Mouse (Mus musculus): ENCODE data around the gene Shank2. TPM values are rescaled to one million over a fixed set of nuclear protein-coding genes. Genes with fewer than 3 reads are reported as not detected.

Shank2 gene
- total and polyA plus RNA-seq, 3 experiments: not detected

DNA sequence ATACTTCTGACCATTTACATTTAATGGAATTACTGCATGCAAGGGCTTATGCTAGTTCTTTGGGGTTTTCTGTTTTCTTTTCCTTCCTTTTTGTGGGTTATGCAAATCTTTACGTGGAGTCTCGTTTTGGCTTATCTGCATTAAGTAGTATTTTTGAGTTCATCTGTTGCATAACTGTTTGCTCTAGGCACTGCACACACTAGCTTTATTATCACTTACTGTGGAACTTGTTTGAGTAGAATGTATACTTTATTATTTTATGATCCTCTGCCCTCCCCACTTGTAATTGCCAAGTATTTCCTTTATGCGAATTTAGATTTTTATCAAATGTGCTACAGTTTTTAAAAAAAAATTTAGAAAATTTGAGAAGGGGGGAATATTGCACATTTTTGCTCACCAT lies 2.7 kb upstream of the Shank2 start:
- no peaks in the 10 kb centered on the region for H3K4me1 ChIP-seq (ENCODE audit: control insufficient read depth in 1 of 2, insufficient read depth in 2 of 2)

DNA sequence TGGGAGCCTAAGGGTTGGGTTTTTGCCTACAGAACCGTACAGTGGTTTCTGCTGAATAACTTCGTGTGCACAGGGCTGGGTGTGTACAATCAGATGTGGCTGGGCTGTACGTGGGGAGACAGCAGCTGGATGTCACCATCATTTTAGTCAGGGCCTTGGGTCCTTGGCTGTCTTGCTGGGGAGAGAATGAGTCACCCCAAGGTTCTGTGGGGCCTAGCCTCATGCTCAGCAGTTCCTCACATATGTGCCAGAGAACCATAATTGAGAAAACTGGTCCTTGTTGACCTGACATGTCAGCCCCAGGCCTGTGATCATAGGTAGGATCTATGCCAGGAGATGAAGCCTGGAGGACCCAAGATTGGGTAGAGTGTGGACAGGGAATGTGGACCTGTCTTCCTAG lies 1.7 kb downstream of the Shank2 start:
- in situ Hi-C loops (cut with MboI; ENCODE audit: low pct_ligation_motif_present, low pct_unique_long_range_greater_than_20kb, low sequenced_read_pairs) (no loop called here), dilution Hi-C loops (cut with MboI; ENCODE audit: extremely low pct_ligation_motif_present, extremely low pct_unique_long_range_greater_than_20kb, low sequenced_read_pairs) (no loop called here)
- Histone ChIP-seq H3K27me3 (replicated peaks) (peaks cover 94% of the 10 kb centered on the region), H3K4me3 (replicated peaks in 1 of 3; ENCODE audit: low read depth in 2 of 3, low read length in 2 of 3, poor library complexity in 1 of 3) (no peak overlapping the region), H3K9me3 (replicated peaks; ENCODE audit: low read length) (no peaks in the 10 kb centered on the region), H3K27ac (ENCODE audit: insufficient read depth, low read depth) (no peak overlapping the region), H3K4me1 (ENCODE audit: control insufficient read depth in 1 of 2, insufficient read depth in 2 of 2) (no peaks in the 10 kb centered on the region), H3K9ac (ENCODE audit: insufficient read depth, low read depth) (no peak overlapping the region), H3K79me2 (replicated peaks; ENCODE audit: control insufficient read depth, extremely low read depth, insufficient read depth, poor library complexity, severe bottlenecking) (no peaks in the 10 kb centered on the region), H3K36me3 (replicated peaks in 1 of 2; ENCODE audit: control insufficient read depth in 1 of 2, insufficient read depth in 1 of 2, low read length in 1 of 2) (no peaks in the 10 kb centered on the region), H3K4me2 (ENCODE audit: insufficient read depth, low read depth, poor library complexity, severe bottlenecking) (no peak overlapping the region)
- no peak for DNase-seq (ENCODE audit: extremely low read depth)
- TF ChIP-seq MEF2A (IDR thresholded peaks at IDR 0.05; ENCODE audit: borderline replicate concordance, low read depth, low read length) (no peak), CHD1 (IDR thresholded peaks at IDR 0.05; ENCODE audit: low read depth, low read length) (no peak), MAFK (IDR thresholded peaks at IDR 0.05; ENCODE audit: insufficient replicate concordance, low read length) (no peak), PAX5 (IDR thresholded peaks at IDR 0.05; ENCODE audit: low read length) (no peak), IRF4 (IDR thresholded peaks at IDR 0.05; ENCODE audit: low read depth, low read length) (no peak), KAT2A (IDR thresholded peaks at IDR 0.05; ENCODE audit: insufficient replicate concordance, low read length) (no peak), MAX (IDR thresholded peaks at IDR 0.05; ENCODE audit: low read length) (no peak), POLR2AphosphoS2 (IDR thresholded peaks at IDR 0.05; ENCODE audit: low read depth, low read length) (no peak), RCOR1 (conservative IDR thresholded peaks at IDR 0.05; ENCODE audit: low read depth, low read length) (no peak), E2F4 (IDR thresholded peaks at IDR 0.05; ENCODE audit: insufficient replicate concordance, low read depth, low read length) (no peak), CHD2 (IDR thresholded peaks at IDR 0.05; ENCODE audit: low read length) (no peak), TBP (conservative IDR thresholded peaks at IDR 0.05; ENCODE audit: low read depth, low read length) (no peak), SMC3 (IDR thresholded peaks at IDR 0.05; ENCODE audit: low read depth, low read length) (no peak), ETS1 (conservative IDR thresholded peaks at IDR 0.05; ENCODE audit: low read depth, low read length) (no peak), EP300 (IDR thresholded peaks at IDR 0.05; ENCODE audit: low read length) (no peak)

More for the DNA sequence above, 2.7 kb upstream of the Shank2 start:
- Histone ChIP-seq H3K4me3 (replicated peaks in 1 of 3; ENCODE audit: low read depth in 2 of 3, low read length in 2 of 3, poor library complexity in 1 of 3) (no peak overlapping the region), H3K9ac (ENCODE audit: insufficient read depth, low read depth) (no peak overlapping the region), H3K9me3 (replicated peaks; ENCODE audit: low read length) (peaks cover 5% of the 10 kb centered on the region), H3K36me3 (replicated peaks in 1 of 2; ENCODE audit: control insufficient read depth in 1 of 2, insufficient read depth in 1 of 2, low read length in 1 of 2) (no peaks in the 10 kb centered on the region), H3K79me2 (replicated peaks; ENCODE audit: control insufficient read depth, extremely low read depth, insufficient read depth, poor library complexity, severe bottlenecking) (no peaks in the 10 kb centered on the region), H3K27me3 (replicated peaks) (peaks cover 80% of the 10 kb centered on the region), H3K4me2 (ENCODE audit: insufficient read depth, low read depth, poor library complexity, severe bottlenecking) (no peak overlapping the region), H3K27ac (ENCODE audit: insufficient read depth, low read depth) (no peak overlapping the region)
- TF ChIP-seq JUND (conservative IDR thresholded peaks at IDR 0.05; ENCODE audit: low read depth, low read length): no peak
- no peak for TF ChIP-seq MXI1 (IDR thresholded peaks at IDR 0.05; ENCODE audit: low read depth, low read length)
- no peak for TF ChIP-seq TCF12 (IDR thresholded peaks at IDR 0.05; ENCODE audit: low read depth, low read length)
- TF ChIP-seq E2F4 (IDR thresholded peaks at IDR 0.05; ENCODE audit: insufficient replicate concordance, low read depth, low read length): no peak
- TF ChIP-seq UBTF (IDR thresholded peaks at IDR 0.05; ENCODE audit: low read depth, low read length): no peak
- no peak for TF ChIP-seq MAFK (IDR thresholded peaks at IDR 0.05; ENCODE audit: insufficient replicate concordance, low read length)
- TF ChIP-seq MAZ (IDR thresholded peaks at IDR 0.05; ENCODE audit: low read depth, low read length): no peak
- no peak for TF ChIP-seq USF1 (IDR thresholded peaks at IDR 0.05; ENCODE audit: low read depth, low read length)
- no peak for TF ChIP-seq ZNF384 (IDR thresholded peaks at IDR 0.05; ENCODE audit: low read depth, low read length)
- no peak for TF ChIP-seq HCFC1 (IDR thresholded peaks at IDR 0.05; ENCODE audit: low read depth, low read length)
- TF ChIP-seq ETS1 (conservative IDR thresholded peaks at IDR 0.05; ENCODE audit: low read depth, low read length): no peak
- TF ChIP-seq ZC3H11A (IDR thresholded peaks at IDR 0.05; ENCODE audit: low read depth, low read length): no peak
- no peak for TF ChIP-seq EP300 (IDR thresholded peaks at IDR 0.05; ENCODE audit: low read length)
- TF ChIP-seq POLR2AphosphoS2 (IDR thresholded peaks at IDR 0.05; ENCODE audit: low read depth, low read length): no peak
- TF ChIP-seq NRF1 (IDR thresholded peaks at IDR 0.05; ENCODE audit: low read depth, low read length): no peak
- in situ Hi-C loops (cut with MboI; ENCODE audit: low pct_ligation_motif_present, low pct_unique_long_range_greater_than_20kb, low sequenced_read_pairs): no loop called here
- dilution Hi-C loops (cut with MboI; ENCODE audit: extremely low pct_ligation_motif_present, extremely low pct_unique_long_range_greater_than_20kb, low sequenced_read_pairs): no loop called here
- no peak for DNase-seq (ENCODE audit: extremely low read depth)
